Mouse (Mus musculus) thymus, adult 2 months (tissue): ENCODE data around the gene Eno1. TPM values are rescaled to one million over a fixed set of nuclear protein-coding genes. Genes with fewer than 3 reads are reported as not detected.
A peak's percentile ranks its signal among the peaks of the same experiment; 100 is the strongest.
"Not testable (repeated sequence)": the region's sequence is repeated elsewhere in the genome, so short reads cannot be mapped to it uniquely, and the experiment has no call there.

Experiments used
- DNase-seq: peaks from one replicate; pipeline ENCODE4 v3.0.0; 2021
- H3K27ac ChIP-seq: fragments of 200-500 bp; 2 replicates; pipeline ENCODE4 v1.5.1; 2012; ENCODE audit warnings: low read length, control low read depth; ENCODE audit not compliant: control insufficient read depth, insufficient read depth
- H3K27me3 ChIP-seq: fragments of 200-500 bp; 2 replicates; pipeline ENCODE4 v1.6.1; 2012; ENCODE audit warnings: mild to moderate bottlenecking, low read length, moderate library complexity, mixed read lengths; ENCODE audit not compliant: control insufficient read depth, insufficient read depth
- H3K36me3 ChIP-seq: fragments of 200-500 bp; 2 replicates; pipeline ENCODE4 v1.6.1; 2012; ENCODE audit warnings: mild to moderate bottlenecking, low read length, moderate library complexity; ENCODE audit not compliant: control insufficient read depth, insufficient read depth
- H3K4me1 ChIP-seq: fragments of 200-500 bp; replicated peaks from 2 replicates; pipeline ENCODE4 v1.6.1; 2012; ENCODE audit warnings: low read length; ENCODE audit not compliant: control insufficient read depth, insufficient read depth
- H3K4me3 ChIP-seq: fragments of 200-500 bp; 2 replicates; pipeline ENCODE4 v1.5.1; 2012; ENCODE audit warnings: mild to moderate bottlenecking, low read length, control low read depth, moderate library complexity; ENCODE audit not compliant: control insufficient read depth, insufficient read depth
- CTCF ChIP-seq: fragments of 200-500 bp; IDR thresholded peaks from 2 replicates; pipeline ENCODE4 v1.5.1; 2012; ENCODE audit warnings: mild to moderate bottlenecking, control low read depth, low read length, moderate library complexity, borderline replicate concordance; ENCODE audit not compliant: control insufficient read depth, poor library complexity, insufficient read depth; ENCODE audit errors: extremely low read depth
- POLR2A ChIP-seq: fragments of 200-500 bp; IDR thresholded peaks from 2 replicates; pipeline ENCODE4 v1.6.1; 2012; ENCODE audit warnings: mild to moderate bottlenecking, low read length, control low read depth, moderate library complexity; ENCODE audit not compliant: control insufficient read depth, poor library complexity, insufficient read depth; ENCODE audit errors: extremely low read depth
- WGBS: fragments of 180-500 bp; shearing (Covaris S2); methylation state at CpG from one replicate; pipeline ENCODE4 v1.1.7; 2018; 5-methylcytosine and 5-hydroxymethylcytosine counted together
- polyA plus RNA-seq: library from polyadenylated mRNA; depleted of rRNA; stranded (reverse); fragments of >200 nt; gene quantifications from 2 replicates; pipeline ENCODE4 v1.2.3, GENCODE M21; 2012

Gene Eno1
- polyA plus RNA-seq, 1 experiment: 296 TPM

- Histone ChIP-seq H3K27ac (no peak overlapping the region), H3K36me3 (no peaks in the 10 kb centered on the region), H3K27me3 (peaks cover 5% of the 10 kb centered on the region), H3K4me3 (no peak overlapping the region), H3K4me1 (peaks cover 14% of the 10 kb centered on the region)
- DNase-seq: no peak
- WGBS: 7% methylated on average over 9 of the region's 9 CpGs
- TF ChIP-seq CTCF: no peak
- no peak for TF ChIP-seq POLR2A
Observed at GRCm38 (mm10) chr4:150272725-150273124, 36.2 kb downstream of the Eno1 start.

GRCm38 (mm10) chr4:150275531-150275930 is 39.0 kb downstream of the Eno1 start:
- TF ChIP-seq POLR2A: no peak
- TF ChIP-seq CTCF: no peak
- 90% methylated on average over 5 of the region's 5 CpGs for WGBS

GRCm38 (mm10) chr4:150279336-150279735 is 42.8 kb downstream of the Eno1 start:
- not testable (repeated sequence) for H3K27ac ChIP-seq, H3K27me3 ChIP-seq, H3K4me1 ChIP-seq, DNase-seq, H3K36me3 ChIP-seq, H3K4me3 ChIP-seq
- WGBS: 90% methylated on average over 7 of the region's 7 CpGs

More at GRCm38 (mm10) chr4:150275531-150275930, 39.0 kb downstream of the Eno1 start:
- H3K27me3 ChIP-seq: peaks cover 2% of the 10 kb centered on the region
- no peaks in the 10 kb centered on the region for H3K36me3 ChIP-seq
- H3K27ac ChIP-seq: no peak overlapping the region
- H3K4me1 ChIP-seq: no peaks in the 10 kb centered on the region
- DNase-seq: no peak
- H3K4me3 ChIP-seq: no peak overlapping the region

- TF ChIP-seq POLR2A (no peak), CTCF (no peak)
- Histone ChIP-seq H3K27me3 (no peaks in the 10 kb centered on the region), H3K27ac (no peak overlapping the region), H3K36me3 (no peaks in the 10 kb centered on the region), H3K4me1 (peaks cover 4% of the 10 kb centered on the region; the same call in 1 of the 2 replicates), H3K4me3 (no peak overlapping the region)
- DNase-seq: no peak
- WGBS: 95% methylated on average over 2 of the region's 2 CpGs
Observed at GRCm38 (mm10) chr4:150280002-150280401, 43.5 kb downstream of the Eno1 start.

- Histone ChIP-seq H3K4me3 (no peak overlapping the region), H3K36me3 (no peaks in the 10 kb centered on the region), H3K27ac (no peak overlapping the region), H3K4me1 (peaks cover 4% of the 10 kb centered on the region; the same call in 1 of the 2 replicates), H3K27me3 (no peaks in the 10 kb centered on the region)
- no peak for DNase-seq
- 87% methylated on average over 4 of the region's 4 CpGs for WGBS
- TF ChIP-seq POLR2A (no peak), CTCF (no peak)
Observed at GRCm38 (mm10) chr4:150280459-150280858, 43.9 kb downstream of the Eno1 start.

- H3K27ac ChIP-seq: no peak within 1 kb of the TSS
- peaks cover 4% of the 10 kb centered on the region; the same call in 1 of the 2 replicates for H3K4me1 ChIP-seq
- under 1% methylated on average over 57 of the region's 60 CpGs for WGBS
- TF ChIP-seq CTCF: 0 out of 2 replicates have a peak, but pooled peaks have one; percentile 13
- TF ChIP-seq POLR2A: peak; percentile 74
- peak within 1 kb of the TSS; percentile 69 for H3K4me3 ChIP-seq
- peak; percentile 99 for DNase-seq
- no peaks in the 10 kb centered on the region for H3K27me3 ChIP-seq
- no peaks in the 10 kb centered on the region for H3K36me3 ChIP-seq
Observed at GRCm38 (mm10) chr4:150281018-150281761, 44.7 kb downstream of the Eno1 start, which contains the start of gene Rere. Gene Rere, plus strand, starts transcription at chr4:150281646.

- Histone ChIP-seq H3K27me3 (no peaks in the 10 kb centered on the region), H3K4me1 (peaks cover 4% of the 10 kb centered on the region; the same call in 1 of the 2 replicates), H3K27ac (no peak overlapping the region), H3K4me3 (peak overlapping the region; percentile 69), H3K36me3 (no peaks in the 10 kb centered on the region)
- WGBS: 4% methylated on average over 50 of the region's 50 CpGs
- DNase-seq: peak; percentile 46
- TF ChIP-seq CTCF: no peak
- no peak for TF ChIP-seq POLR2A
Observed at GRCm38 (mm10) chr4:150281891-150282630, 45.5 kb downstream of the Eno1 start.
